13 mouse cellular contexts compared by ENCODE assay signal in genomic region chr6:89457601-89458000, GRCm38 (mm10).
DNase-seq lines count a peak whose midpoint lies in the region.
"Had no signal": no experiment of that assay in that cellular context is flagged by ENCODE, and none has a peak within 500 bp of the region (broad histone marks: within the 10 kb centered on the region; RNA-seq: fewer than 3 reads in every experiment).

No protein-coding gene starts in this region.

- peak; percentile 51 for DNase-seq in adrenal gland, adult 2 months
- no peak for DNase-seq in adrenal gland, adult 8-10 months
- peak; percentile 30 for DNase-seq in heart, adult 11 months
- DNase-seq in heart, postnatal 36 days, result no peak
- peak; percentile 72 for DNase-seq in 3T3-L1 (ENCODE audit: low read depth, low spot score)
- peak; percentile 40 for DNase-seq in yolk sac, embryonic 10.5 days (ENCODE audit: low spot score)
- no peak for DNase-seq in layer of hippocampus, postnatal 25 days (ENCODE audit: extremely low spot score in 1 of 2, low spot score in 1 of 2)
- DNase-seq: adrenal gland, postnatal 14 days; cerebellum, adult 18-20 months; cerebellum, adult 9-11 months; gastrocnemius, postnatal 10 days; gastrocnemius, postnatal 36 days; kidney, adult 11 months had no signal

- intact Hi-C loops in heart, postnatal 36 days (cut with DNase I), result loop anchor here (2.0 kb wide), 1 partner anchor 35 kb away; no protein-coding TSS in a partner anchor

Comparison
In these comparisons a context has a peak if more than half of its experiments do, and no peak if none do; other contexts are left out.
1. DNase-seq: peak in adrenal gland, adult 2 months (single experiment), heart, adult 11 months (single experiment), 3T3-L1 (single experiment) and yolk sac, embryonic 10.5 days (single experiment); none in adrenal gland, adult 8-10 months (single experiment), heart, postnatal 36 days (0 of 2) and layer of hippocampus, postnatal 25 days (0 of 2).